Mouse (Mus musculus) adrenal gland (tissue): ENCODE measurements around the gene Ptchd4.

ENCODE experiments used
- intact Hi-C: fragments of 180-260 bp; cut with DNase I; formaldehyde crosslinking; loops from one replicate; pipeline ENCODE4 v1.15.1; 2025
- long read RNA-seq, 2 experiments: library from polyadenylated mRNA; unstranded; transcript quantifications; one replicate each; pipeline ENCODE4 v2.0.0; 2020; ENCODE audit warnings: borderline replicate concordance in 1 of 2; ENCODE audit not compliant: insufficient replicate concordance in 1 of 2

Gene Ptchd4
- long read RNA-seq, experiment 1: 0 reads
- long read RNA-seq, experiment 2: 0 reads

- intact Hi-C loops: no loop called here
Measured at GRCm38 (mm10) chr17:42315669-42316611, at the start of gene Ptchd4. Gene Ptchd4 (plus strand): TSS chr17:42315947.

GRCm38 (mm10) chr17:42276861-42277260 is 38.9 kb upstream of the Ptchd4 start:
- intact Hi-C loops: no loop called here

GRCm38 (mm10) chr17:42284391-42284790 is 31.4 kb upstream of the Ptchd4 start:
- intact Hi-C loops: no loop called here

- intact Hi-C loops: no loop called here
Measured at GRCm38 (mm10) chr17:42286255-42286654, 29.5 kb upstream of the Ptchd4 start.

GRCm38 (mm10) chr17:42290341-42290740 is 25.4 kb upstream of the Ptchd4 start:
- intact Hi-C loops: no loop called here

- intact Hi-C loops: no loop called here
Measured at GRCm38 (mm10) chr17:42291793-42292192, 24.0 kb upstream of the Ptchd4 start.

GRCm38 (mm10) chr17:42297986-42298385 is 17.8 kb upstream of the Ptchd4 start:
- intact Hi-C loops: no loop called here

GRCm38 (mm10) chr17:42299681-42300080 is 16.1 kb upstream of the Ptchd4 start:
- intact Hi-C loops: no loop called here

- intact Hi-C loops: no loop called here
Measured at GRCm38 (mm10) chr17:42303062-42303577, 12.6 kb upstream of the Ptchd4 start.

- intact Hi-C loops: loop anchor here (2.0 kb wide), 1 partner anchor 799 kb away; no protein-coding TSS in a partner anchor
Measured at GRCm38 (mm10) chr17:42304262-42304661, 11.5 kb upstream of the Ptchd4 start.

GRCm38 (mm10) chr17:42307001-42307400 is 8.7 kb upstream of the Ptchd4 start:
- intact Hi-C loops: no loop called here

- intact Hi-C loops: no loop called here
Measured at GRCm38 (mm10) chr17:42310136-42310535, 5.6 kb upstream of the Ptchd4 start.

GRCm38 (mm10) chr17:42316612-42316982 is 850 bp downstream of the Ptchd4 start:
- intact Hi-C loops: no loop called here

GRCm38 (mm10) chr17:42335787-42336186 is 20.0 kb downstream of the Ptchd4 start:
- intact Hi-C loops: no loop called here

GRCm38 (mm10) chr17:42336571-42336970 is 20.8 kb downstream of the Ptchd4 start:
- intact Hi-C loops: no loop called here

GRCm38 (mm10) chr17:42346027-42346426 is 30.3 kb downstream of the Ptchd4 start:
- intact Hi-C loops: no loop called here

- intact Hi-C loops: no loop called here
Measured at GRCm38 (mm10) chr17:42358481-42358880, 42.7 kb downstream of the Ptchd4 start.

- intact Hi-C loops: no loop called here
Measured at GRCm38 (mm10) chr17:42363085-42363710, 47.5 kb downstream of the Ptchd4 start.

GRCm38 (mm10) chr17:42364716-42365115 is 49.0 kb downstream of the Ptchd4 start:
- intact Hi-C loops: no loop called here

- intact Hi-C loops: no loop called here
Measured at GRCm38 (mm10) chr17:42374881-42375280, 59.1 kb downstream of the Ptchd4 start.

GRCm38 (mm10) chr17:42393086-42393485 is 77.3 kb downstream of the Ptchd4 start:
- intact Hi-C loops: no loop called here

GRCm38 (mm10) chr17:42395299-42395698 is 79.6 kb downstream of the Ptchd4 start:
- intact Hi-C loops: no loop called here
